Mouse (Mus musculus) G1E-ER4 (cell line): ENCODE results near the gene Psen2. TPM values are rescaled to one million over a fixed set of nuclear protein-coding genes. Genes with fewer than 3 reads are reported as not detected.

ENCODE experiments used
- GATA1 ChIP-seq: IDR thresholded peaks from one replicate; pipeline ENCODE4 v1.8.0; 2012; ENCODE audit warnings: low read length, inconsistent platforms
- polyA plus RNA-seq: library from polyadenylated mRNA; stranded (reverse); fragments of >175 nt; gene quantifications from 2 replicates; pipeline ENCODE4 v1.2.3, GENCODE M21; 2012

Psen2 gene
- polyA plus RNA-seq, 1 experiment: 56.0 TPM

DNA sequence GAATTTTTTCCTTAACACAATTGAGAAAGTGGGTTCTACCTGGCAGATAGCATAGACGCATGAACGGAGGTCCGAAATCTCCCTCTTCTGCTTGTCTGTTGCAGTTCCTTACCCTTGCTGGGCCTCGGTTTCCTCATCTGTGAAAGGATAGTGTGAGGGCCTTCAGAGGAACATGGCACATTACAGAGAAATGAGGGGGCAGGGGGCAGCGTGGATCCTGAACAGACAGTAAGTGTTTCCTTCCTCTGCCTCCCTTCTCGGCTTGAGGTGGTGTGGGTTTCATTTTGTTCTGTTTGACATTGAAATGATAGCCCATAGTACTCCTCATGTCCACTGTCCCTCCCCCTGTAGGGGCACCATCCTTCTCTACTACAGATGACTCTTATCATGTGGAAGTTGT, 5.8 kb downstream of the Psen2 start:
- no peak for TF ChIP-seq GATA1

DNA sequence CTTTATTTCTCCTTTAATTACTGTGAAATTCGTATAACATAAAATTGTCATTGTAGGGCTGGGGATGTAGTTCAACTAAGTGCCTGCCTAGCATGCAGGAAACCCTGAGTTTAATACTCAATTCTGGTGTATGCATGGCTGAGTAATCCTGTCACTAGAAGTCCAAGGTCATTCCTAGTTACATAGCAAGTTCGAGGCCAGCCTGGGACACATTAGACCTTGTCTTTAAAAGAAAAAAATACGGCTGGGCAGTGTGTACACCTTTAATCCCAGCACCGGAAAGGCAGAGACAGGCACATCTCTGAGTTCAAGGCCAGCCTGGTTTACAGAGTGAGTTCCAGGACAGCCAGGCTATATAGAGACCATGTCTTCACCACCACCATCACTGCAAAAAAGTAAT, 6.4 kb downstream of the Psen2 start:
- TF ChIP-seq GATA1: no peak

GRCm38 (mm10) chr1:180256138-180256674, 7.0 kb downstream of the Psen2 start:
- no peak for TF ChIP-seq GATA1

DNA sequence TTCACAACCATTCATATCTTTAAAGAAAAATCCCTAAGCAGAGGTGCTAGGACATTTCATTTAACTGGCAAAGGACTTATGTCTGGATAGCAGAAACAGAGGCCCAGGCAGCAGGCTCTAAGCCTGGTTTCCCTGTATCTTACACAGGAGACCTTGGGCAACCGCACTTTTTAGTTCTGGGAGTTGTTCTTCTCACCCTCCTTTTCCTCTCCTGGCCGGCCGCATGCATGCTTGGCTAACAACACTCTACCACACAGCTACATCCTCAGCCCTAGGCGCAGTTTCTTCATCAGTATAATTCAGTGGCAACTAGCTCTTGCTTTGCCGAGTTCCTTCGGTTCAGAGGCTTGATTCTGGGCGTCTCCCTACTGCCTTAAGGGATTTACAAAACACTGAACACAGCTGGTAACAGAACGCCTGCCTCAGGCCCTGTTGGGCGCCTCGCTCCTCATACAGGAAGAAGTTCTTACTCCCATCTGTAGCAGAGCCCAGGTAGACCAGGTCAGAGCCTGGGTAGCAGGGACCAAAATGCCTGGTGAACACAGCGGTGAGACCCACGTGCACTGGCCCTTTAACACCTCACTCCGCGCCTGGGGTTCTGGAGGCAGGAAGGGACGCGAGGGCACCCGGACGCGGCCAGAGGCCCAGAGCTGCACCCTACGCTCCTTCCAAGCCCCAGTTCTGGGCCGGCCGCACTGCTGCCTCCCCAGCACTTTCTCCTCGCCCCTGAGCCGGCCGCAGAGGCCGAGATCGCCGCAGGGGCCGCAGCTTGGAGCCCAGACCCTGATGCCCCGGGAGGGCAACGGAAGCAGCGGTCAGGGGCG, 7.7 kb downstream of the Psen2 start:
- TF ChIP-seq GATA1: no peak

- TF ChIP-seq GATA1: peak; percentile 46
Measured at GRCm38 (mm10) chr1:180254316-180254715, 8.9 kb downstream of the Psen2 start.

- no peak for TF ChIP-seq GATA1
Measured at GRCm38 (mm10) chr1:180252656-180253190, 10.5 kb downstream of the Psen2 start.

DNA sequence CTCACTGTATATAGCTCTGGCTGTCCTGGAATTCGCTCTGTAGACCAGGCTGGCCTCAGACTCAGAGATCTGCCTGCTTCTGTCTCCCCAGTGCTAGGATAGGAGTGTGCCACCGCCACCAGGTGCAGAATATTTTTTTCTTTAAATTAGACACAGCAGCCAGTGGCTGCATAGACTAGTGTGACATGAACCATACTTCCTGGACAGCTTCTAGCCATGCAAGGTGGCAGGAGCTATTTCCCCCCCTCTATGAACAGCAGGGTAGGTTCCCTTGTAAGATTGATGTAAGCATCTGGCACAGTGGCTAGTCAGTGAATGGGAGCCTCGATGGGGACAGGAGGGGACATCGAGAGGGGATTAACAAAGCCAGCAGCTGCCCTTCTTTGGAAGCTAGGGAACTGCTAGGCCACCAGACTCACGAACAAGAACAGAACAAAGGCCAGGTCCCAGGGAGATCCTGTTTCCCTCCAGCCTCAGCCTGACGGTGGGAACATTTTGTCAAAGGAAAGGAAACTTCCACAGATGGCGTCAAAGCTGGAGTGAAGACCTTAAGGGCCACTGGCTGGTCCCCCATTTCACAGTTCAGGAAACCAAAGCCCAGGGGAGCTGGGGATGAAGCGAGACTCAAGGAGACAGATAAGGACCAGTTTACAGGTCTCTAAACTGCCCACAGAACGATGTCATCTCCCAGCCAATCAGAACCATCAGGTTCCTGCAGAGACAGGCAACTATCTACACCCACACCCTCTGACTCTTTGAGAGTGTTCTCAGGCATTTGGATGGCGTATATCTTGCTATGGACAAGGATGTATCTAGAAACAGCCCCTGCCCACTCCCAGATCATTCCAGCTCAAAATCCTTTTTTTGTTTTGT, 11.8 kb downstream of the Psen2 start:
- peak; percentile 39 for TF ChIP-seq GATA1

- no peak for TF ChIP-seq GATA1
Measured at GRCm38 (mm10) chr1:180250441-180250830, 12.8 kb downstream of the Psen2 start.

GRCm38 (mm10) chr1:180249666-180250440, 13.4 kb downstream of the Psen2 start:
- no peak for TF ChIP-seq GATA1

GRCm38 (mm10) chr1:180248593-180249146, 14.6 kb downstream of the Psen2 start:
- peak; percentile 73 for TF ChIP-seq GATA1

DNA sequence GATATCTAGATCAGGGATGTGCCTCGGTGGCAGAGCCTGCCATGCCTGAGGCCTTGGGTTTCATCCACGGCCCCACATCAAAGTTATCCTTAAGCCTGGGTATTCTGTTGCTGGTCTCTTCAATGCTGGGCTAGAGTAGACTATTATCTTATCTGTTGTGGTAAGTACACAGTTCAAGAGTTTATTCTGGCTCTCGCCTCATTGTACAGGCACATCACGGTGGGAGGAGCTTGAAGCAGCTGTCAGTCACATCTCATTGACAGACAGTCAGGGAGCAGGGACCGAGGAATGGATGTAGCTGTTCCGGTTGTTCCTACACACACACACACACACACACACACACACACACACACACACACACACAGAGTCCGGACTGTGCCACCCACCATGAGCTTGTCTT, 15.3 kb downstream of the Psen2 start:
- TF ChIP-seq GATA1: no peak

- TF ChIP-seq GATA1: no peak
Measured at GRCm38 (mm10) chr1:180245741-180246507, 17.3 kb downstream of the Psen2 start.

GRCm38 (mm10) chr1:180231729-180232128, 31.5 kb downstream of the Psen2 start:
- TF ChIP-seq GATA1: no peak

GRCm38 (mm10) chr1:180230580-180230979, 32.7 kb downstream of the Psen2 start:
- no peak for TF ChIP-seq GATA1
